Mouse (Mus musculus): ENCODE results near the gene Entpd8. TPM values are rescaled to one million over a fixed set of nuclear protein-coding genes. Genes with fewer than 3 reads are reported as not detected.

Gene Entpd8
- polyA plus RNA-seq (2015; fragmentation: Nextera tagmentation; extraction: Ambion mirVana) = 0.36 and 0.76 TPM in 2 replicates

GRCm38 (mm10) chr2:25080076-25080475, at the start of gene Entpd8:
Entpd8 (plus strand) TSS chr2:25080304.

GRCm38 (mm10) chr2:25054221-25055067, 25.7 kb upstream of the Entpd8 start, which contains the start of gene Nsmf:
Nsmf (plus strand) TSS chr2:25054355.

DNA sequence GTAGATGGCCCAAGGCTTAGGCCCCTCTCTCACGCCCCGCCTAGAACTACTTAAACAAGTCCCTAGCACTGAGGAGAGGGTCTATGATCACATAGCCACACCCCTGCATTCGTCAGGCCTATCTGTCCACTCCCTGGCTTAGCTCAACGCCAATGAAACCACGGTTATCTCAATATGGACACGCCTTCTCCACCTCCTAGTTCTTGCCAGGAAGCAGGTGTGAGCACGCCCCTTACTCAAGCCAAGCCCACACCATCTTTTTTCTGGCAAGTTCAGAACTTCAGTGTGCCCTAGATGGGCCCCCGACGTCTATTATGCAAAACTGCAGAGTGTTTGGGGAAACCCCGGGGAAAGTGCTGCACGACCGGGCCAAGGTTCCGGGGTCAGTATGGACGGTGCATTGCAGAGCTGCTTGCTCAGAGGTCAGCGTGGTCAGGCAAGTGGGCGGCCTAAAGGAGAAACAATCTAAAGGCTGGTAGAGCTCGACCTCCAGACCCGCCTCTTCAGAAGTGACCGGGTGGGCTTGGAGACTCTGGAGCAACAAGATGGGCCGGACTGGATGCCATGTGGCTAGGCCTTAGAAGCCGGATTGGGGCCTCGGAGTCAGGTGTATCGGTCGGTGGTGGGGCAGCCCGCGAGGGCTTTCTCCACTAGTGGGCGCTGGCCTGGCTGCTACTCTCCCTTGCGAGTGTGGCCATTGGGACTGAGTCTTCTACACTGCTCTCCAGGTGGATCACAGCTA, 15.2 kb downstream of the Entpd8 start, which contains the start of gene Noxa1:
Gene Noxa1 (minus strand): TSS at position 41 of the 742 bp plus-strand sequence.

Small RNA genes lying within 50 kb of the gene (microRNA-seq; reads per million reads assigned to microRNA genes)
- not detected for gene Gm24328 (ENCODE audit: borderline replicate concordance, insufficient number of aligned reads)
- not detected for gene Mir7664 (ENCODE audit: borderline replicate concordance, insufficient number of aligned reads)

Other genes starting within 250 kb of the Entpd8 start
- gene Ehmt1, start 160.7 kb upstream of the Entpd8 start, polyA plus RNA-seq (2015; fragmentation: Nextera tagmentation; extraction: Ambion mirVana) = 25.3 and 32.7 TPM in 2 replicates
- 26.7 and 33.1 TPM in 2 replicates for gene Arrdc1, start 145.1 kb upstream of the Entpd8 start, polyA plus RNA-seq (2015; fragmentation: Nextera tagmentation; extraction: Ambion mirVana)
- gene Zmynd19, start 130.5 kb upstream of the Entpd8 start, polyA plus RNA-seq (2015; fragmentation: Nextera tagmentation; extraction: Ambion mirVana) = 8.9 and 9.8 TPM in 2 replicates
- 15.2 and 25.2 TPM in 2 replicates for gene Dph7, start 117.9 kb upstream of the Entpd8 start, polyA plus RNA-seq (2015; fragmentation: Nextera tagmentation; extraction: Ambion mirVana)
- gene Mrpl41, start 105.2 kb upstream of the Entpd8 start, polyA plus RNA-seq (2015; fragmentation: Nextera tagmentation; extraction: Ambion mirVana) = 270 and 363 TPM in 2 replicates
- gene Pnpla7, start 104.3 kb upstream of the Entpd8 start, polyA plus RNA-seq (2015; fragmentation: Nextera tagmentation; extraction: Ambion mirVana) = 10.8 and 21.4 TPM in 2 replicates
- gene Nsmf, start 25.9 kb upstream of the Entpd8 start, polyA plus RNA-seq (2015; fragmentation: Nextera tagmentation; extraction: Ambion mirVana) = 54.6 and 57.0 TPM in 2 replicates
- gene Noxa1, start 14.8 kb downstream of the Entpd8 start, polyA plus RNA-seq (2015; fragmentation: Nextera tagmentation; extraction: Ambion mirVana) = 0.17 TPM in 2 replicates
- gene Nrarp, start 100.5 kb downstream of the Entpd8 start, polyA plus RNA-seq (2015; fragmentation: Nextera tagmentation; extraction: Ambion mirVana) = 5.6 and 6.7 TPM in 2 replicates
- gene Tor4a, start 116.6 kb downstream of the Entpd8 start, polyA plus RNA-seq (2015; fragmentation: Nextera tagmentation; extraction: Ambion mirVana) = 14.6 and 20.3 TPM in 2 replicates
- gene Nelfb, start 131.2 kb downstream of the Entpd8 start, polyA plus RNA-seq (2015; fragmentation: Nextera tagmentation; extraction: Ambion mirVana) = 47.4 and 61.9 TPM in 2 replicates
- not detected in 2 replicates for gene Stpg3, start 134.3 kb downstream of the Entpd8 start, polyA plus RNA-seq (2015; fragmentation: Nextera tagmentation; extraction: Ambion mirVana)
- 0.12 and 0.58 TPM in 2 replicates for gene Fam166a, start 138.4 kb downstream of the Entpd8 start, polyA plus RNA-seq (2015; fragmentation: Nextera tagmentation; extraction: Ambion mirVana)
- 217 and 219 TPM in 2 replicates for gene Tubb4b, start 144.4 kb downstream of the Entpd8 start, polyA plus RNA-seq (2015; fragmentation: Nextera tagmentation; extraction: Ambion mirVana)
- gene Slc34a3, start 154.1 kb downstream of the Entpd8 start, polyA plus RNA-seq (2015; fragmentation: Nextera tagmentation; extraction: Ambion mirVana) = 0.47 TPM in 1 of 2 replicates, not detected in the other
- not detected in 2 replicates for gene Rnf224, start 156.5 kb downstream of the Entpd8 start, polyA plus RNA-seq (2015; fragmentation: Nextera tagmentation; extraction: Ambion mirVana)
- 12.9 and 25.4 TPM in 2 replicates for gene Rnf208, start 162.0 kb downstream of the Entpd8 start, polyA plus RNA-seq (2015; fragmentation: Nextera tagmentation; extraction: Ambion mirVana)
- gene Cysrt1, start 162.1 kb downstream of the Entpd8 start, polyA plus RNA-seq (2015; fragmentation: Nextera tagmentation; extraction: Ambion mirVana) = 1.8 TPM in 1 of 2 replicates, not detected in the other
- 2.5 and 2.8 TPM in 2 replicates for gene AL732309.1, start 166.6 kb downstream of the Entpd8 start, polyA plus RNA-seq (2015; fragmentation: Nextera tagmentation; extraction: Ambion mirVana)
- gene Tmem203, start 175.1 kb downstream of the Entpd8 start, polyA plus RNA-seq (2015; fragmentation: Nextera tagmentation; extraction: Ambion mirVana) = 61.5 and 81.2 TPM in 2 replicates
- gene Tprn, start 182.3 kb downstream of the Entpd8 start, polyA plus RNA-seq (2015; fragmentation: Nextera tagmentation; extraction: Ambion mirVana) = 5.6 and 7.3 TPM in 2 replicates
- 157 and 205 TPM in 2 replicates for gene Ssna1, start 192.1 kb downstream of the Entpd8 start, polyA plus RNA-seq (2015; fragmentation: Nextera tagmentation; extraction: Ambion mirVana)
- 61.4 and 81.5 TPM in 2 replicates for gene Anapc2, start 192.2 kb downstream of the Entpd8 start, polyA plus RNA-seq (2015; fragmentation: Nextera tagmentation; extraction: Ambion mirVana)
- gene Tmem210, start 207.8 kb downstream of the Entpd8 start, polyA plus RNA-seq (2015; fragmentation: Nextera tagmentation; extraction: Ambion mirVana) = not detected in 2 replicates
- 0.11 TPM in 1 of 2 replicates, not detected in the other for gene Lrrc26, start 209.6 kb downstream of the Entpd8 start, polyA plus RNA-seq (2015; fragmentation: Nextera tagmentation; extraction: Ambion mirVana)
- 4.9 and 7.5 TPM in 2 replicates for gene Grin1, start 238.9 kb downstream of the Entpd8 start, polyA plus RNA-seq (2015; fragmentation: Nextera tagmentation; extraction: Ambion mirVana)

Data from adrenal gland, postnatal 0 days (tissue).